Mouse (Mus musculus) brown adipose tissue, adult 24 weeks (tissue): ENCODE measurements around the gene Lrch1. TPM values are rescaled to one million over a fixed set of nuclear protein-coding genes. Genes with fewer than 3 reads are reported as not detected.

Source experiments
- H3K27ac ChIP-seq: fragments of 200-500 bp; replicated peaks from 2 replicates; pipeline ENCODE4 v1.5.1; 2012; ENCODE audit warnings: low read depth, mild to moderate bottlenecking, low read length
- H3K4me1 ChIP-seq: fragments of 200-500 bp; 2 replicates; pipeline ENCODE4 v1.6.1; 2012; ENCODE audit warnings: low read length, mixed read lengths; ENCODE audit not compliant: control insufficient read depth, insufficient read depth, insufficient read length
- H3K4me3 ChIP-seq: fragments of 200-500 bp; 2 replicates; pipeline ENCODE4 v1.5.1; 2012; ENCODE audit warnings: low read depth, mild to moderate bottlenecking, low read length, moderate library complexity; ENCODE audit not compliant: insufficient read depth
- polyA plus RNA-seq: library from polyadenylated mRNA; stranded (reverse); fragments of >200 nt; gene quantifications from 2 replicates; pipeline ENCODE4 v1.2.4, GENCODE M21; 2012; ENCODE audit not compliant: missing spikeins, insufficient read depth, insufficient read length

Gene Lrch1
- polyA plus RNA-seq, 1 experiment = 7.1 TPM

DNA sequence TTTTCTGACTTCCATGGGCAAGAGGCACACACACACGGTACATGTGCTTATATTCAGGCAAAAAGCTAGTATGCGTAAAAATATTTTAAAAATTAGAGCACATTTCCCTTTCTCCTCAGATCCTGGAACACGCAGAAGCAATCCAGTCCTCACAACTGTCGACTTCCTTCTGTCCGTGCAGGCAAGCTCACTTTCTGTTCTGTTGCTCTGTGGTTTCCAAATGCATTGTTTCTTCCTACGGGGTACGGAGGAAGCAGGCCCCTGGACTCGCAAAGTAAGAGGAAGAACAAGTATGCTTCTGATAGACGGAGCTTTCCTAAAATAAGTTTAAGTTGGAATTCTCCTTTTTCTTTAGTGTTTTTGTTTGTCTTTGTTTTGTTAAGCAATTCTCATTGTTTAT lies 8.3 kb downstream of the Lrch1 start:
- H3K4me1 ChIP-seq = peaks cover 25% of the 10 kb centered on the region
- H3K4me3 ChIP-seq = no peak overlapping the region
- peak overlapping the region; percentile 64; the same call in 1 of the 2 replicates for H3K27ac ChIP-seq

DNA sequence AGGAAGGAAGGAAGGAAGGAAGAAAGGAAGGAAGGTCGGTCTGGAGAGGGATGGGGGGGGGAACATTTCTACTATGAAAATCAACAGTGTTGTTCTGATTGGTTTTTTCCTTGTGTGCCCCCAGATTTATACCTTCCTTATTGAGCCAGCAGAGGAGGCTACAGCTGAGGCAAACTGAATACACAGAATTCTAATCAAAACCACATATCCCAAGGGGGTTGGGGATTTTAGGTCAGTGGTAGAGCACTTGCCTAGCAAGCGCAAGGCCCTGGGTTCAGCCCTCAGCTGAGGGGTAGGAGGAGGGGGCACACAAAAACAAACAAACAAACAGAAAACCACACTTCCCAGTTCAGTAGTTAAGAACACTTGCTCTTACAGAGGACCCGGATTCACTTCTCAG lies 8.8 kb downstream of the Lrch1 start:
- no peak overlapping the region for H3K4me3 ChIP-seq
- peak overlapping the region; percentile 64; the same call in 1 of the 2 replicates for H3K27ac ChIP-seq
- peaks cover 25% of the 10 kb centered on the region for H3K4me1 ChIP-seq

DNA sequence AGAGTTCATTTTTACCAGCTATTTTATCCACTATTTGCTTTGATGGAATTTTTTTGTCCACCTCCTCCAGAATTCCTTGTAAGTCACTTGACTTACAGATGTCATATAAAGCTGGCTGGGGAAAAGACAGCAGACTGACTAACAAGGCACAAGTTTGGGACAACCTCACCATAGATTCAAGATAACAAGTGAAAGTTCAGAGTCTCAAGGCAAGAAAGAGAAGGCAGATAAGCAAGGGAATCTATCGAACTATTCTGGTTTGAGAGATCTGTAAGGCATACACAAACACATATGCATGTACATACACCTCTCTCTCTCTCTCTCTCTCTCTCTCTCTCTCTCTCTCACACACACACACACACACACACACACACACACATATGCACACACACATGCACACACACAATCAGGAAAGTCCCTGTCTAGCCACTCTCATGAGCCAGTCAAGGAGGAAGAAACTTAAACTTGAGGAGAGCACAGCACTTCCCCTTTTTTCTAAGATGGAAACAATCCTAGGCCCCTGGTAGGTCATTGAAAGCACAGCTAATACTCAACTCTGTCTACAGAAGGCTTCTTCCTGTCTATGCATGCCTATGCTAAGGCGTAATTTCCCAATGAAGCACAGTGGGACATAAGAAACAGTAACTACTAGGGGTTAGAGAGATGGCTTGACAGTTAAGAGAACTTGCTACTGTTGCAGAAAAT lies 11.0 kb downstream of the Lrch1 start:
- H3K27ac ChIP-seq = no peak overlapping the region
- H3K4me1 ChIP-seq = peaks cover 14% of the 10 kb centered on the region
- H3K4me3 ChIP-seq = no peak overlapping the region

DNA sequence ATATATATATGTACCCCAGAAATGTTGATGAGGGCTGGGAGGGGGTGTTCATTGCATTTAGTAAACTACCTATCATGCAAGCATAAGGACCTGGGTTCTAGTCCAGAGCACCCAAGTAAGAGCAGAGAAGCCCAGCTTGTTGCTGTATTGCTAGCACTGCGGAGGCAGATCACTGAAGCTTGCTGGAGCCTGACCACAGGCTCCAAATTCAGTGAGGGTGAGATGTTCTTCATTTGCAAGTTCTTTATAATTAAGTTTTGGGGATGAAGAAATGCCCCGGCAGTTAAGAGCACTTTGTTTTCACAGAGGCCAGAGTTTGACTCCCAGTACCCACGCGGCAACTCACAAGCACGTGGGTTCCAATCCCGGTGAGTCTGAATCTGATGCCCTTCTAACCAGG lies 12.6 kb downstream of the Lrch1 start:
- no peak overlapping the region for H3K27ac ChIP-seq
- peaks cover 8% of the 10 kb centered on the region for H3K4me1 ChIP-seq
- no peak overlapping the region for H3K4me3 ChIP-seq

DNA sequence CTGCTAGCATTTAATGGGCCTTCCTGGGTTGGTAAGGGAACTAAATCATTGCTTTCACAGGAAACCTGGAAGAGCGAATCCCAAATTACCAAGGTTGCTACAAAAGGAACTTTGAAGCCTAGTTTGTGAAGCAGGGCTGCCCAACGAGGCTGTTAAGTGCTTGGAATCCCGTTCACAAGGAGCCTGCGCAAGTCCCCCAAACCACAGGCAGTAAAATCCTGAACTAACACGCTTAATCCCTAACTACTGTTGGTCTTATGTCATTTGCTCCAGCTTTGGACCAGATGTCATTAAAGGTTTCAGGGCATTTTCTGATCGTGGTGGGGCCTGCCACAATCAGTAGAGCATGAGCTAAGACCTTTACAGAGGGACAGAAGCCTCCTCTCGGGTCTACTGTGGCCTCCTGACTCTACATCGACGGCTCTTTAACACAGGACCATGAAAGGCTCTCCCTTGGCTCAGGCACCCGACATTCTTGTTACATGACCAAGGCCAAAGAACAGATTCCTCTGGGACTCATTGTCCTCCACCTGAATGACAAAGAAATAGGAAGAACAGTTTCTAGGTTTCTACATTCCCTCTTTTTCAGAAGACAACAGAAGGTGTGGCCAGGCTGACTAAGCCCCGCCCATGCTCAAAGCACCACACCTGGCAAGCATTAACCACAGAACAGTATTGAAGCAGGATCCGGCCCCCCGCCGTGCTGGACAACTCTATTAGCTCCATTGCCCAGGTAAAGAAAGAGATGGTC lies 13.5 kb downstream of the Lrch1 start:
- Histone ChIP-seq H3K4me1 (peaks cover 5% of the 10 kb centered on the region), H3K27ac (no peak overlapping the region), H3K4me3 (no peak overlapping the region)

DNA sequence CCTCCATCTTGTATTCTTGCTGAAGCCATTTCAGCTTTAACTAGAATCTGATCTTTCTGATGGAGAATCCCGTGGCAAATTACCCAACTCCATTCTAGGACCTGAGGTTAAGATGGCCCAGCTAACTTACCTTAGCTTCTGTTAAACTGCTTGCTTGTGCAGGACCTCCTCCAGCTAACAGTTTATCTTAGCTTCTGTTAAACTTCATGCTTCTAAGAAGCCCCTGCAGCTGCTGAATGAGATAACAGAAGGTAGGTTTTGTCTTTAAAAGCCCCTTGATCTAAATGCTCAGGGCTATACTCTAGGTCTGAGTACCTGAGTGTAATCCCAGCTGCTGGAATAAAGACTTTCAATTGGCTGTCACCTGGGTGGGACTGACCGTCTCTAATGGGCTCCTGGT lies 17.9 kb downstream of the Lrch1 start:
- H3K27ac ChIP-seq = no peak overlapping the region
- peaks cover 9% of the 10 kb centered on the region for H3K4me1 ChIP-seq
- H3K4me3 ChIP-seq = no peak overlapping the region

DNA sequence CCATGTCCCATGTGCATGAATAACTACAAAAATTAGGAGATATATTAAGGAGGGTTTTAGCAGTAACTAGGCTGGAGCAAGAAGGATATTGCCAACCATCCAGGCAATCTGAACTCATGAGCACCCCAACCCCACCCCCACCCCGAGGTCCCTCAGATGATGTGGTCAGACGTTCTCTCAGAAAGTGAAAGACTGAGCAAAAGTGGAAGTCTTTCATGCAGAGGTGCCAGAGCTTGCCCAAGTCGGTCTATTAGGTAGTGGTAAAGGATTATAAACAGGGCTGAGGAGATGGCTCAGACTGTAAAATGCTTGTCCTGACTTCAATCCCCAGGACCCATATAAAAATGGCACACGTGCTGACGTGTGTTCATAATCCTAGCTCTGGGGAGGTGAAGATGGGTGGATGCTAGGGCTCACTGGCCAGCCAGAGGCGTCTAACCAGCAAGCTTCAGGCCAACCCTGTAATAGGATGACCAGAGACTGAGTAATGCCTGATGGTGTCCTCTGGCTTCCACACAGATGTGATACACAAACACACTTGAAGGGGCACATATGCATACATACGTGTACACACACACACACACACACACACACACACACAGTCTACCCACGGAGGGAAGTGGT lies 18.8 kb downstream of the Lrch1 start:
- H3K27ac ChIP-seq = no peak overlapping the region
- H3K4me1 ChIP-seq = peaks cover 6% of the 10 kb centered on the region; the same call in 1 of the 2 replicates
- H3K4me3 ChIP-seq = no peak overlapping the region

DNA sequence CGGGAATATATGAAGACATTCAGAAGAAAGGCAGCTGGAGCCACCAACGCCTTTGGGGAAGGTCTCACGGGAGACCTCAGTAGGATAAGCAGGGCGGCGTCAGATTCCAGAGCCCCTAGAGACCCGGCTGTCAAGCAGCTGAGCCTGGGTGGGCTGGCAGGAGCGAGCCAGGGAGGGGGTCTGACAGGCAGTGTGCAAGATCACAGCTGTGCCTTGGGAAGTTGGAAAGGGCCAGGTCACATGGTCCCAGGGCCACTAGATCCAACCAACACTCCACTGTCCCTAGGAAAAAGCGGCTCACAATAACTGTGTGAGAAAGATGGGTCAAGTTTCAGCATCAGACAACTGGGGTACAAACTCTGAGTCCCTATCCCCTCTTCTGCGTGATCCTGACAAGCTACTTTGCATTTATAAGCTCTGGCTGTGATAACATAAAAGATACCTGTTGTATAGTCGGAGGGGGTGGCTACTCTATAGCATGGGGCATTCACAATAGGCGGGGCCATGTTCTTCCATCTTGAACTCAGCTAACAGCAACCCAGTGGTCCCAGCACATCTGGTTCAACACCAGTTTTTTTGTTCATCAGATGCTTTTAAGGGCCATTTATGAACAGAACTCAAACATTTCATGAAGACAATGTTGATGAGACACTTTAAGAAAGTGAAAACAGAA lies 20.6 kb downstream of the Lrch1 start:
- H3K4me1 ChIP-seq = peaks cover 6% of the 10 kb centered on the region; the same call in 1 of the 2 replicates
- H3K4me3 ChIP-seq = no peak overlapping the region

DNA sequence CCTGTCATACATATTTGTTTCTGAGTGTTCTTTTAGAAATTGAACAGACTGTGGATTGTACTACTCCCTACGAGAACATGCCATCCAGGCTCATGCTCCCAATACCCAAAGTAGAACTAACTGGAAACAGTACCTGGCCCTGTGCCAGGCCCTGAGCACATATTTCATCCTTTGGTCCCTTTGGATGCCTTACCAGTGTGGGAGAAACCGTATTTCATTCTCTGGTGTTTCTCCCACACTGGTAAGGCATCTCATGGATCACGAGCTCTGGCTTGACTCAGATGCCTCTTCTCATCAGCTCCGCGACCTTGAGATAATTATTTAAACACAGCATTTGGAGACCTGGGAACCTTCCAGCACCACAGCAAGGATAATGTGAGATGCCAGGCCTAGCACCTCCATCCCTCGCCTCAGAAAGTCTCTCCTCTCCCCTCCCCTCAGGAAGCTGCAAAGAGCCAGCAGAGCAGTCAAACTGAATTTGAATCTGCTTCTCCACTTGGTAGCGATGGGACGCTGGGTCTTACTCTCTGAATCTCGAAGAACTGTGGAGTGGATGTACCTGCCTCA lies 21.6 kb downstream of the Lrch1 start:
- Histone ChIP-seq H3K4me1 (peaks cover 6% of the 10 kb centered on the region; the same call in 1 of the 2 replicates), H3K27ac (no peak overlapping the region), H3K4me3 (no peak overlapping the region)

More for the DNA sequence above, 20.6 kb downstream of the Lrch1 start:
- H3K27ac ChIP-seq = no peak overlapping the region

DNA sequence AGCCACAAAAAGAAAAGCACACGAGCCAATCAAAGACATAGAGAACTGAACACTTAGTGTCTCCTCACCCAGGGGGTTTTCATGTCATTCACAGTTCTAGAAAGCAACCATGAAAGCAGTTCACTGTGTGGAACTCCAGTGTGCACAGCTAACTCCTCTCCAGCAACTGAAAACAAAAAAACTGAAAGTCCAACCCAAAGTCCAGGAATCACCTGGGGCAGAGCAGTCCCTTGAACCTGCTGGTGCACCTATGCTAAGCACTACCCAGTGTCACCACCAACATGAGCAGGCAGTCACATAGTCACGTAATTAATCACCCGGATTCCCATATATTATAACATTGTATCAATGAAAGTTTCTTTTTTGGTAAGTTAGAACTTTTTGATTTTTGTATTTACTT lies 23.2 kb downstream of the Lrch1 start:
- Histone ChIP-seq H3K4me3 (no peak overlapping the region), H3K27ac (no peak overlapping the region), H3K4me1 (peaks cover 8% of the 10 kb centered on the region)

DNA sequence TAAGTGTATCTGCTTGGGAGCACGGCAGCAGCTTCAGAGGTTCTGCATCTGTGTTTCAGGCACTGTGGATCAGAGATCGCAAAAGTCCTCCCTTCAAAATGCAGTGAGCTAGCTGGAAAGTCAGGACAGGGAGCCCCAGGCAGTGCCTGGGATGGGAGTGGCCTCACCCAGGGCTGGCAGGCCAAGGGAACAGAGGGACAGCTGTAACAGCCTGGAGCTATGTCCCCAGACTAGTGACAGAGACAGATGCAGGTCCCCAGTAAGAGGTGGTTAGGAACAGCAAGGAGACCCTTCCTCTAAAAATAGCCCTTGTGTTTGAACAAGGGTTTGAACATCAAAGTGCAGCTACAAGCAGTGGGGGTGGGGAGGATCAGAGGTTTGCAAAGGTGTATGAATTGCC lies 23.6 kb downstream of the Lrch1 start:
- Histone ChIP-seq H3K4me1 (peaks cover 8% of the 10 kb centered on the region), H3K4me3 (no peak overlapping the region), H3K27ac (no peak overlapping the region)

DNA sequence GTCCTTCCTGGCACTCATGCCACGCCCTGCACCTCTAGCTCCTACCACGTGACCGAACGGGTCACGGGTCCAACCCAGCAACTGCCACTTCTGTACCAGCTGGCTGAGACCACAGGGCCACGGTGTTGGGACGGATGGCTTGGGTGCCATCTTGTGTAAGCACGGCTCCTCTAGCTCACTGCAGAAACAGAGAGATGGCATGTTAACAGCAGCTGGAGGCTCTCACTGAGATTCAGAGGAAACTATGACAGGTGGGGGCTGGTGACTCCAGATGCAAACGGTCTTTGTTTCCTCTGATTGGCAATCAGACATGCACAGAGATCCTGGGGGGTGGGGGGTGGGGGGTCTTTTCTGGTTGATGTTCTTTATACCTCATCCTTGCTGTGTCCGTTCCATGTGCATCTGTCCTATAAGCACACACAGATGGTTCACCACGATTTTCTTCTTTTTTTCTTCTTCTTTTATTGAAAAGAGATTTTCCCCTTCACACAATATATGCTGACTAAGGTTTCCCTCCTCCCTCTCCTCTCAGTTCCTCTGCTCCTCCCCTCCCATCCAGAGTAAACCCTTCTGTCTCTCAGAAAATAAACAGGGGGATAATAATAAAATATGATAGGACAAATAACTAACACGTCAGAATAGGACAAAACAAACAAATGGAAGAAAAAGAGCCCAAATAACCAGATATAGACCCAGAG lies 25.5 kb downstream of the Lrch1 start:
- peaks cover 17% of the 10 kb centered on the region for H3K4me1 ChIP-seq
- no peak overlapping the region for H3K27ac ChIP-seq
- no peak overlapping the region for H3K4me3 ChIP-seq

DNA sequence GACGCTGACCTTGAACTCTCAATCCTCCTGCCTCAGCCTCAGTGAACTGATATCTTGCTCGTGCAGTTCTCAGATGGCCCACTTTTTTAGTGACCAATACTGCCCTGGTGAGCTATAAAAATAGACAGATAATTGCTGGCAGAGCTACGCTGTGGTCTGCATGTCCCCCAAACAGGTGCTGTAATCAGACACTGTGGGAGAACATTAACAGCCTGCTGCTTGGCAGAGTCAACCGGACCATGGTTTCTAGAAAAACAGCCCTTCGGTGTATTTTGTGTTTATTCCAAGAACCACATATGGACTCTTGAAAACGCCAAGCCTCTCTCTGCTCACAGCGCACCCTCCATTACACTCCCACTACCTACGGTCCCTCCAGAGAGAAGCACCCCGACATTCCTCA lies 26.2 kb downstream of the Lrch1 start:
- peaks cover 14% of the 10 kb centered on the region for H3K4me1 ChIP-seq

DNA sequence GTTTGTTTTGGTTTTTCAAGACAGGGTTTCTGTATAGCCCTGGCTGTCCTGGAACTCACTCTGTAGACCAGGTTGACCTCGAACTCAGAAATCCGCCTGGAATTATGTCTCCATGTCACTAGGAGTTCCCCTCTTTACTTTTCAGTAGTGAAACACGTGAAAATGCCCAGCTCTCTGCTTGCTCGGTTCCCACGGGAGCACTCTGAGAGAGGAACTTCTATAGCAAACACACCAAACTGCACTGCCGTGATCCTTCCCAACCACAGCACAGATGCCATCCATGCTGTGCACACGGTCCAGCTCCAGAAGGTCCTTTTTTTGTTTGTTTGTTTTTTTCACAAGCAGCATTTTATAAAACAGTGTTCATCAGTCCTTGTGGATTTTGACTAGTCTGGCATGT lies 28.5 kb downstream of the Lrch1 start:
- Histone ChIP-seq H3K27ac (no peak overlapping the region), H3K4me3 (no peak overlapping the region), H3K4me1 (peaks cover 19% of the 10 kb centered on the region)

More for the DNA sequence above, 26.2 kb downstream of the Lrch1 start:
- H3K4me3 ChIP-seq = no peak overlapping the region
- no peak overlapping the region for H3K27ac ChIP-seq
